Mouse (Mus musculus): ENCODE measurements at regions not wholly inside any gene's neighbourhood (a gene's known extent, or its start where the extent isn't known, plus 50 kb on each side); places are given as distances from the start of the nearest gene placed in this dataset.

DNA sequence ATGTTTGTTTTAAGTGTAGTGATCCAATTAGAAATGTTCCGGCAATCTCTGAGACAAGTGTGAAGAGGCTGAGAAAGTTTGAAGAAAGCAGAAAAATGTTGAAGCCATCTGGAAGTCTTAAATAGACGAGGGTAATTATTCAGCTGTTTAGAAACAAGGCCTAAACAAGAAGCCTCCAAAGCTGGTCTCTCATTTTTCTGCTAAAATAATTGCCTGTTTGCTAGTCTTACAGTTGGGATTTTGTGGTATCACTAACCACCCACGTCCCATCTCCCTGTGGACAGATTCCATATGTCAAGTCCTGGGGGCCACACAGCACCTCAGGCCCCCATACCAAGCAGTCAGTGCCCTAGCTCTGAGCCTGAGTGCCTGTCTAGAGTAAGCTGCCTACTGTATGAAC, 59.4 kb upstream of the Bace2 start:
- no peak for ATAC-seq (replicated peaks; ENCODE audit: low FRiP score, poor library complexity, severe bottlenecking)

GRCm38 (mm10) chr16:97304156-97304735, 52.3 kb upstream of the Bace2 start:
- no peak for ATAC-seq (replicated peaks; ENCODE audit: low FRiP score, poor library complexity, severe bottlenecking)
